Mouse (Mus musculus) cerebellum, adult 9-10 months (tissue): ENCODE measurements around the gene Dohh.

Experiments
- DNase-seq: peaks from one replicate; pipeline ENCODE4 v3.0.0; 2022

Gene Dohh

GRCm38 (mm10) chr10:81405588-81406201, 21.5 kb downstream of the Dohh start:
- DNase-seq: peak; percentile 92

GRCm38 (mm10) chr10:81406504-81407440, 22.5 kb downstream of the Dohh start:
- DNase-seq: no peak

- DNase-seq: peak; percentile 92
These were observed 23.6 kb downstream of the Dohh start for GRCm38 (mm10) chr10:81407539-81408423.

DNA sequence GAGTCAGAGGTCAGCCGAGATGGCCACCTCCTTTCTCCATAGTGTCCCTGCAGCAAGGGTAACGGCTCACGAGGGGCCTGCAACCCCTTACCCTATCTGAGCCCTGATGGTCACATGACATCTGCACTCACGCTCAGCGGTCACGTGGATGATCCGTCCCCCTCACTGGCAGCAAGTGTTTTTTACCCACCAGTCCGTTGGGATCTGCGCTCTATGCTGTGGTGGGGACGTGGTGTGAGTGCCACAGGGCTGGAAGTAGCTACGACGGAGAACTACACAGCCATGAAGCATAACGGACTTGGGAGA, 24.1 kb downstream of the Dohh start:
- no peak for DNase-seq

GRCm38 (mm10) chr10:81408871-81409291, 24.7 kb downstream of the Dohh start:
- DNase-seq: peak; percentile 78

DNA sequence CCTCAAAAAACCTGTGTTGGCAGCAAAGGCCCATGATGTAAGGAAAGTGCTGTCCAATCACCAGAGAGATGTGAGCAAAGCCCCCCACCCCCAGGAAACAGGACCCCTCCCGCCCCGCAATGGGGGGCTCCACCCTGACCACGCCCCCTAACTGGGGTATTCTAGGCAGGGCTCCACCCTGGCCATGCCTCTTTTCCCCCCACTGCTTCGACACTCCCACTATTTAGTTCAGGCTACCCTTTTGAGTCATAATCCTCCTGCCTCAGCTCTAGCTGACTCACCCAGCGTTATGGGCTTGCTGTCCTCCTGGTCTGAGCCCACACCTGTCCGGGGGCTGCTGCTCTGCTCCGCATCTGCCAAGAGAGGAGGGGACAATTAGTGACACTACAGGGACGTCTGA, 25.1 kb downstream of the Dohh start:
- no peak for DNase-seq

GRCm38 (mm10) chr10:81410350-81410749, 26.1 kb downstream of the Dohh start:
- no peak for DNase-seq

DNA sequence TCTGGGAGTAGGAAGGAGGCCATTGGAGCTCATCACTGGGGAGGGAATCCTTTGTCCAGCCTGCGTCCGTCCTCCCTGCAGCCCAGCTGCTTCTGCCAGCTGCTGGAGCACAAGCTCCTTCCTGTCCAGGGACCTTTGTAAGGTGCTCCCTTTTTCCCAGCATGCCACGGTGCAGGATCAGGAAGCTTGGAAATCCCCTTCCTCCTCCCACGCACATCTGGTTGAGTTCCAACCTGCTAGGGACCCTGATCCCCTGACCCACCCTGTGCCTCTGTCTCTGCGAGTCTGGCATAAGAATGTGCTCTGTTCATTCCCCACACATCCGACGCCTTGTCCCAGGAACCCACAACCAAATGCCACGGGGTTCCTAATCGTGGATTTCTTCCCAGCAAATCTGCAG, 26.8 kb downstream of the Dohh start:
- no peak for DNase-seq

DNA sequence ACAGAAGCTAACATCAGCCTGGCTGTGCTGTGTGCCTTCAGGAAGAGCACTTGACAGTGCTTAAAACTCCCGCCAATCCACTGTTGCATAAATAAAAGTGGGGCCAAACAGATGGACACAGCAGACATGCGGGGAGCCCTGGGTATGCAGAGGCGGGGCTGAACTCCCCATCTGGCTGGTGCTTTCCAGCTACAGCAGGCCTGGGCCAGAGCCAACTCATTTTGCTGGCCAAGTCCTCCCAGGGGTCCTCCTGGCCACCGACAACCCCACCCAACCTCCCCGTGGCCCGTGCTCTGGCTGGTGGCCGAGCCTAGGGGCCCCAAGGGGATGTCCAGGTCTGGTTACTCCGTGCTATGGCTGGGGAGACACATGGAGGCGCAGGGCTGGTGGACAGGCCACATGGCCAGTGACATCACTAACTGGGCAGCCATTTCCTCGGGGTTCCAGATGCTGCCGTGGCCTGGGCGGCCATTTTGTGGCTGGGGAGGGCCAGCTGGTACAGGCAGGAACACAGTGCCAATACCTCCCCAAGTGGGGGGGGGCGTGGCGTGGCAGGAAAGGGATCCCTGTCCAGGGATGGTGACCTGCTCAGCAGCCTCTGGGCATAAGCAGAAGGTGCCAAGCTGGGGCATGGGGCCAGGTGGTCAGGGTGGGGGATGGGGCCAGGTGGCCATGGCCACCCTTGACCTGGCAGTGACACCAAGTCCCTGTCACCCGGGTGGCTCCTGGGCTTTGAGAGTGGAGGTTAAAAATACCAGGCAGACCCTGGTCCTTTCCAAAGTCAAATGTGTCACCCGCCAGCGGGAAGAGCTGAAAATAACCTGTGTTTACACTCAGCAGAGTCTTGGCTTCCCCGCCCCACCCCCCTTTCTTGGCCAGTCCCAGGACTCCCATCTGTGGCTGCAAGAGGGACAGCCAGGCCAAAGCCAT, 27.5 kb downstream of the Dohh start:
- DNase-seq: peak; percentile 94

- DNase-seq: peak; percentile 75
These were observed 28.5 kb downstream of the Dohh start for GRCm38 (mm10) chr10:81412586-81413309.

DNA sequence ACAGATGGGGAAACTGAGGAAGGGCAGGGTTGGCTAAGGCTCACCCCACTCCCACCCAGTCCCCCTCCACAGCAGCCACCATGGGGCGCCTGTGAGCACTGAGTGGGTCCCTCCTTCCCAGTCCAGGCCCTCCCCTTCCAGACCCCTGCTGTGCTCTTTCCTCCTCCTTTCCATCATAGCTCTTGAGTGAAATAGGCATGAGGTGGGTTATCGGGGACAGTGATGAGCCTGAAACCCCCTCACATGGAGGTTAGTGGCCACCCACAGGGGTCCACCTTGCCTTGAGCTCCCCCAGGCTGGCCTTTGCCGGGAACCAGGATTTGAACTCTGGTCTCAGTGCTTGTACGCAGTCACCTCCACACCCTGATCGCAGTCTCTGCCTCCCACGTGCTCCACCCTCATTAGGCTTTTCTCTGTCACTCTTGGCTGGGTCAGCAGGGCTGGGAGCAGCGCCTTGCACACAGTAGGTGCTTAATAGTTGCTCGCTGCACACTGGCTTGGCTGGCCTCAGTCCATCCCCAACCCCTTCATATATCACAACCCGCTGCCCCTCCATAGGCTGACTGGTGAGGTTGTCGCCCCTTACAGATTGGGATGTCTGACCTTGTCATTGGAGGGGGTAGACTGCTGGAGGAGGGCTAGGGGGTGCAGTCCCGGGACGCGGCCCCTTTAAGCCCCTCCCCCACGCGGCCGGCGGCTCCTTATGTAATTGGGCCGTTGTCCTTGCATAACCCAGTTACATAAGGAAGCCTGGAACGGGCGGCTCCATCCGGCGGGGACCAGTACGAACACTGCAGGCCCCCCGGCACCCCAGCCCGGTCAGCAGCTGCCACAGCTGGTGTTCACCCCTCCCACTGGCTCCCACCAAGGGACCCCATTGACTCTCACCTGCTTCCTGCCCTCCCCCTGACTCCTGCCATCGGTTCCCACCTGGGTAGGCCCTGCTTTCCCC, 29.4 kb downstream of the Dohh start:
- DNase-seq: peak; percentile 91

DNA sequence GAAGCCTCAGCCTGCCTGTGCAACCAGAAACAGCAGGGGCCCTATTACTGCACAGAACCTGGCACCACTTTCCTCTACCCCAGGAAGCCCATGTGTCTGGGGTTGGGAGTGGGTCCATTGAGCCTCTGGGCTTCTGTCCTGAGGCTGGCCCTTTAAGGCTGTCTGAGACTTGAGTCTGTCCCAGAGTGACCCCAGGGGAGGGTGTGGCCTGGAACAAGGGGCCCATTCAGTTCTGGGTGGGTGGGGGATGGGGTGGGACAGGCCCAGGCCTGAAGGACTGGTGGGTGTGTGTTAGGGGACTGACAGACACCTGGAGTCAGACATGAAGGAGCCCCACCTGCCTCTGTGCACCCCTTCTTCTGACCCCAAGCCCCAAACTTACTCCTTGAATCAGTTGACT, 30.5 kb downstream of the Dohh start:
- DNase-seq: peak; percentile 70

DNA sequence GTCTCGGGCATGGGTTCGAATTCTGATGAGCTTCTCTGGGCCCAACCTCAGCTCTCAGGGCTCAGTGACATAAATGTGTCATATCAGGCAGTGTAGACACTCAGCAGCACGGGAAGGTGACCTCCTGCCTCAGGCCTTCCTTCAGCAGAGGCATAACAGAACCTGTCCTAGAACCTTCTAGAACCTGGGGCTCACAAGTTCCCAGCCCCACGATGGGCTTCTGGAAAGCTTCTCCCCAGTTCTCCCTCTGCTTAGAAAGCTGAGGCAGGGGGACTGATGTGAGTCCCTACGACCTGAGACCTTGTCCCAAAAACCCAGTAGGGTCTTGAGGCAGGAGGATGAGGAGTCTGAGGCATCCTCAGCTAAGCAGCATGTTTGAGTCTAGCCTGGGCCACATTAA, 30.9 kb downstream of the Dohh start:
- no peak for DNase-seq

GRCm38 (mm10) chr10:81415549-81416310, 31.5 kb downstream of the Dohh start:
- peak; percentile 75 for DNase-seq

- DNase-seq: peak; percentile 97
These were observed 32.5 kb downstream of the Dohh start for GRCm38 (mm10) chr10:81416581-81417226.

- DNase-seq: peak; percentile 72
These were observed 33.3 kb downstream of the Dohh start for GRCm38 (mm10) chr10:81417227-81418215.

GRCm38 (mm10) chr10:81418216-81419070, 34.2 kb downstream of the Dohh start:
- DNase-seq: no peak
